Mouse (Mus musculus): Measurements from ENCODE around the gene Cyp4a32.

Gene Cyp4a32

DNA sequence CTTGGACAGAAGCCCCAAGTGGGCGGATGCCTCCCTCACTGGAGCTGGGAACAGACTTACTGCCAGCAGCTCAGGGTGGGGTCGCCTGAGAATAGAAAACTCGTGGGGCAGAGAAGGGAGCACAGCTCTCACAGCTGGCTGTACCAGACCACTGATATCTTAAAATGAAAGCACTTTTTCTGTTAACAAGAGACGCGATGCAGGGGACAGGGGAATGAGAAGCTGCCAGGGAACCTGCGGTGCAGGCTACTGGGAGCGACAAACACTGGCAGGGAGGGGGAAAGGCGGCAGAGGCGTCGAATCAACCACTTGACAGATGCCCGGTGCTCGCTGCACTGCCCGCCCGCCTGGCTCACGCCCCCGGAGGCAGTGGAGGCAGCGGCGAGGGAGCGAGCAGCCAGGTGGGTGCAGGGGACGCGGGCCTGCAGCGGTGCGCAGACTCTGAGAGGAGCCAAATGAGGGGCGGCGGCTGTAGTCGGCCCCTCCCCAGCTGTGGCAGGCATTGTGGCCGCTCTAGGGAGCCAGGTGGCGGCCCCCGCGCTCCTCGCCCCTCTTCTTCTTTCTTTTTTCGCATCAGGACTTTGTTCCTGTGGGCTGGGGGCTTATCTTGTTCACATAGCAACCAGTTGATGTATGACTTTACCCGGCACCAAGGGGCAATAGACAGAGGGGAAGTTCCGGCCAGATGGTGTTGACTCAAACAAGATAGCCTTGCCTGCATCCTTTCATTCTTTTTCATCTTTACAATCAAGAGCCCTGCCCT is 56.5 kb downstream of the Cyp4a32 start:
- DNase-seq, result no peak

DNA sequence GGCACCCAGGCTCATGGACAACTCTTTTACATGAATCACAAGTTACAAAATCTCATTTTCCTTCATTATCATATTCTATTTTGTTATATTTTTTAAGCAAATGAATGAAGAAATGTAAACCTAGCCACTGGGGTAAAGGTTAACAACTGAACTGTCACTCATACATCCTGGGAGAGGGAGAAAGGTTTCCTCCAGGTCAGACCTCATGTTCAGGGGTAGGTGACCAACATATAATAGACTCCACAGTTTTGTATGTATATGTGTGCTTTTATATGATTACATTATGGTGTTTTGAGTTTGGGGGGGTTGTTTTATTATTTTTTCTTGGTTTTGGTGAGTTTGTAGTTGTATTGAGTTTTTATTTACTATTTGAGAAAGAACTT is 57.1 kb downstream of the Cyp4a32 start:
- DNase-seq, result no peak

- no peak for DNase-seq
Measured at GRCm38 (mm10) chr4:115659190-115659589, 58.4 kb downstream of the Cyp4a32 start.

Data from cerebellum, adult 9-10 months (tissue).